Comparison of ENCODE assay signal across 8 mouse cellular contexts in the genomic region with DNA sequence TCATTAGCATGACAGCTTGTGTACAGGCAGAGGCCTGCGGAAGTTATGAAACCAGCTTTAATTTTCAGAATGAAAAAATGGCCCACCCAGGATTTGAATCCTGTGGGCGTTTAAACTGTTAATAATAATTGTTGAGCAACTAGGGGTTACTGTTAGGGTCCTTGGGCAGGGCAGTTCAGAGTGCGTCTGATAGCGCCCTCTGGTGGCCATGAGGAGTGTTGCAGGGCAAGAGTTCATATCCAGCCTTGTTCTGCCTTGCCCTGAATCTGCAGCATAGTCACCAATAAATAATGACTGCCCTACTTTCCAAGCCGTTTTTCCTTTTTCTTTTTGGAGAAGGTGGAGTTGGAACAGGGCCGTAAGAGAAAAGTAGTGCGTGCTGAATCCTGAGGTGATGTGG. TPM values are rescaled to one million over a fixed set of nuclear protein-coding genes. Genes with fewer than 3 reads are reported as not detected.
DNase-seq lines count a peak whose midpoint lies in the region; ATAC-seq and TF ChIP-seq lines count a peak whose summit lies in the region.

No protein-coding gene starts in this region.

- H3K9ac ChIP-seq in hindbrain, postnatal 0 days (replicated peaks; ENCODE audit: low read length) = no peak overlapping the region
- no peak overlapping the region for H3K9ac ChIP-seq in liver, embryonic 13.5 days

- H3K9me3 ChIP-seq in hindbrain, postnatal 0 days (ENCODE audit: low read length) = no peaks in the 10 kb centered on the region
- H3K9me3 ChIP-seq in liver, embryonic 13.5 days (replicated peaks) = no peaks in the 10 kb centered on the region

- no peak overlapping the region for H3K4me3 ChIP-seq in layer of hippocampus, adult 2 months
- no peak overlapping the region for H3K4me3 ChIP-seq in hindbrain, postnatal 0 days (ENCODE audit: low read length)
- H3K4me3 ChIP-seq in liver, embryonic 13.5 days (replicated peaks) = no peak overlapping the region

- H3K27ac ChIP-seq in layer of hippocampus, adult 2 months = no peak overlapping the region
- H3K27ac ChIP-seq in hindbrain, postnatal 0 days = no peak overlapping the region
- no peak overlapping the region for H3K27ac ChIP-seq in liver, embryonic 13.5 days

- H3K36me3 ChIP-seq in hindbrain, postnatal 0 days (ENCODE audit: insufficient read depth, low read length) = no peaks in the 10 kb centered on the region
- no peaks in the 10 kb centered on the region for H3K36me3 ChIP-seq in liver, embryonic 13.5 days

- no peak for ATAC-seq in hindbrain, postnatal 0 days
- no peak for ATAC-seq in liver, embryonic 13.5 days (ENCODE audit: low read depth)

- no peaks in the 10 kb centered on the region for H3K4me1 ChIP-seq in hindbrain, postnatal 0 days (ENCODE audit: insufficient read depth, low read length)
- no peaks in the 10 kb centered on the region for H3K4me1 ChIP-seq in liver, embryonic 13.5 days (replicated peaks)

- H3K27me3 ChIP-seq in hindbrain, postnatal 0 days (ENCODE audit: insufficient read depth, low read length) = no peaks in the 10 kb centered on the region
- no peaks in the 10 kb centered on the region for H3K27me3 ChIP-seq in liver, embryonic 13.5 days

- WGBS in hindbrain, postnatal 0 days = 26% methylated on average over 7 of the region's 7 CpGs
- WGBS in liver, embryonic 13.5 days (ENCODE audit: insufficient replicate concordance) = 18% methylated on average over 7 of the region's 7 CpGs

- peak; percentile 99 for TF ChIP-seq CTCF in layer of hippocampus, adult 2 months (conservative IDR thresholded peaks at IDR 0.05)
- peak; percentile 82 for TF ChIP-seq CTCF in hindbrain, postnatal 0 days (IDR thresholded peaks at IDR 0.05; ENCODE audit: low read depth)

- no peak overlapping the region for H3K4me2 ChIP-seq in hindbrain, postnatal 0 days (ENCODE audit: low read depth, low read length)
- no peak overlapping the region for H3K4me2 ChIP-seq in liver, embryonic 13.5 days

- DNase-seq in layer of hippocampus, adult 2 months (ENCODE audit: low spot score in 2 of 2) = peak in 1 of 2 experiments; percentile 62
- DNase-seq in layer of hippocampus, adult 9-10 months (ENCODE audit: low spot score) = no peak
- peak; percentile 12 for DNase-seq in Muller cell, postnatal 12 days (ENCODE audit: inconsistent ontology term)
- peak; percentile 56 to 67 for DNase-seq in cerebellum, postnatal 25 days
- peak; percentile 36 for DNase-seq in hindbrain, postnatal 0 days (ENCODE audit: low spot score)
- peak; percentile 23 for DNase-seq in liver, embryonic 13.5 days
- peak; percentile 20 for DNase-seq in retina, adult 2 months (ENCODE audit: low read depth, low spot score)
- DNase-seq in urinary bladder, adult 2 months (ENCODE audit: low spot score) = peak; percentile 47

RNA-seq across cellular contexts. Expression of a gene that starts 17.3 kb away (rescaled TPM):
- under 1 TPM; 0.51 to 0.56 TPM for total RNA-seq in layer of hippocampus, adult 2 months (2021)
- 1.3 and 1.4 TPM in 2 replicates for total RNA-seq in hindbrain, postnatal 0 days (2014; rRNA removed)
- polyA plus RNA-seq in hindbrain, postnatal 0 days (2015; fragmentation: Nextera tagmentation; extraction: Ambion mirVana) = 1.2 and 1.3 TPM in 2 replicates
- polyA plus RNA-seq in liver, embryonic 13.5 days (2015; fragmentation: Nextera tagmentation; extraction: Ambion mirVana) = not detected in 2 replicates
- polyA plus RNA-seq in urinary bladder, adult 2 months (2012; rRNA removed) = 47.0 and 53.2 TPM in 2 replicates

RNA-seq across cellular contexts. Expression of a gene that starts 22.8 kb away (rescaled TPM):
- not detected for total RNA-seq in layer of hippocampus, adult 2 months (2021)
- not detected in 2 replicates for total RNA-seq in hindbrain, postnatal 0 days (2014; rRNA removed)
- polyA plus RNA-seq in hindbrain, postnatal 0 days (2015; fragmentation: Nextera tagmentation; extraction: Ambion mirVana) = not detected in 2 replicates
- polyA plus RNA-seq in liver, embryonic 13.5 days (2015; fragmentation: Nextera tagmentation; extraction: Ambion mirVana) = not detected in 2 replicates
- not detected in 2 replicates for polyA plus RNA-seq in urinary bladder, adult 2 months (2012; rRNA removed)

RNA-seq across cellular contexts. Expression of a gene that starts 43.1 kb away (rescaled TPM):
- under 1 TPM in 1 of 2 experiments, not detected in 1; 0.22 TPM for total RNA-seq in layer of hippocampus, adult 2 months (2021)
- total RNA-seq in hindbrain, postnatal 0 days (2014; rRNA removed) = 0.11 and 0.73 TPM in 2 replicates
- not detected in 2 replicates for polyA plus RNA-seq in hindbrain, postnatal 0 days (2015; fragmentation: Nextera tagmentation; extraction: Ambion mirVana)
- polyA plus RNA-seq in liver, embryonic 13.5 days (2015; fragmentation: Nextera tagmentation; extraction: Ambion mirVana) = 0.08 and 0.09 TPM in 2 replicates
- polyA plus RNA-seq in urinary bladder, adult 2 months (2012; rRNA removed) = 6.8 and 7.9 TPM in 2 replicates

RNA-seq across cellular contexts. Expression of a gene that starts 55.4 kb away (rescaled TPM):
- total RNA-seq in layer of hippocampus, adult 2 months (2021) = not detected
- not detected in 2 replicates for total RNA-seq in hindbrain, postnatal 0 days (2014; rRNA removed)
- not detected in 2 replicates for polyA plus RNA-seq in hindbrain, postnatal 0 days (2015; fragmentation: Nextera tagmentation; extraction: Ambion mirVana)
- polyA plus RNA-seq in liver, embryonic 13.5 days (2015; fragmentation: Nextera tagmentation; extraction: Ambion mirVana) = not detected in 2 replicates
- polyA plus RNA-seq in urinary bladder, adult 2 months (2012; rRNA removed) = not detected in 2 replicates

Comparison
In these comparisons a context has a peak if more than half of its experiments do, and no peak if none do; other contexts are left out.
1. RNA of a gene that starts 17.3 kb away (polyA plus RNA-seq): 47.0 to 53.2 TPM in urinary bladder, adult 2 months; 1.2 to 1.3 TPM in hindbrain, postnatal 0 days and not detected in liver, embryonic 13.5 days; every median in the first group is over 10 times any median in the second.